Mouse (Mus musculus) heart, postnatal 4 days (tissue): ENCODE data around the gene Mvk. TPM values are rescaled to one million over a fixed set of nuclear protein-coding genes. Genes with fewer than 3 reads are reported as not detected.

Experiments
- DNase-seq: peaks from one replicate; pipeline ENCODE4 v3.0.0; 2021
- total RNA-seq, 2 experiments: library from RNA; stranded (reverse); gene quantifications; 2 replicates each; pipeline ENCODE4 v1.2.3; 2021

Mvk gene
- total RNA-seq, 2 experiments from 2014 or later, result 14.8 to 18.2 TPM

- DNase-seq, result peak; percentile 92
These were observed 17.2 kb downstream of the Mvk start for GRCm38 (mm10) chr5:114461238-114461637.

GRCm38 (mm10) chr5:114462067-114463040 lies 18.3 kb downstream of the Mvk start:
- peak; percentile 70 for DNase-seq

- no peak for DNase-seq
These were observed 20.5 kb downstream of the Mvk start for GRCm38 (mm10) chr5:114464561-114464960.

GRCm38 (mm10) chr5:114465641-114466040 lies 21.6 kb downstream of the Mvk start:
- DNase-seq, result no peak

- DNase-seq, result no peak
These were observed 22.9 kb downstream of the Mvk start for GRCm38 (mm10) chr5:114467019-114467418.

- peak; percentile 80 for DNase-seq
These were observed 23.4 kb downstream of the Mvk start for GRCm38 (mm10) chr5:114467430-114467829.

- DNase-seq, result no peak
These were observed 23.9 kb downstream of the Mvk start for GRCm38 (mm10) chr5:114468007-114468406.

- no peak for DNase-seq
These were observed 26.3 kb downstream of the Mvk start for GRCm38 (mm10) chr5:114470359-114470758.

- DNase-seq, result no peak
These were observed 30.8 kb downstream of the Mvk start for GRCm38 (mm10) chr5:114474741-114475491.

GRCm38 (mm10) chr5:114478267-114478666 lies 34.2 kb downstream of the Mvk start:
- no peak for DNase-seq

GRCm38 (mm10) chr5:114482587-114483011 lies 38.5 kb downstream of the Mvk start:
- no peak for DNase-seq

GRCm38 (mm10) chr5:114485685-114486084 lies 41.6 kb downstream of the Mvk start:
- DNase-seq, result no peak

GRCm38 (mm10) chr5:114489570-114489969 lies 45.5 kb downstream of the Mvk start:
- no peak for DNase-seq

GRCm38 (mm10) chr5:114490241-114490640 lies 46.2 kb downstream of the Mvk start:
- DNase-seq, result no peak

- no peak for DNase-seq
These were observed 50.7 kb downstream of the Mvk start for GRCm38 (mm10) chr5:114494761-114495160.

GRCm38 (mm10) chr5:114501252-114501651 lies 57.2 kb downstream of the Mvk start:
- DNase-seq, result no peak

GRCm38 (mm10) chr5:114504826-114505225 lies 60.8 kb downstream of the Mvk start:
- no peak for DNase-seq

GRCm38 (mm10) chr5:114505260-114506085 lies 61.4 kb downstream of the Mvk start:
- no peak for DNase-seq

GRCm38 (mm10) chr5:114507394-114507793 lies 63.3 kb downstream of the Mvk start:
- DNase-seq, result peak; percentile 76

GRCm38 (mm10) chr5:114507964-114508363 lies 63.9 kb downstream of the Mvk start:
- peak; percentile 30 for DNase-seq

GRCm38 (mm10) chr5:114509461-114509860 lies 65.4 kb downstream of the Mvk start:
- DNase-seq, result no peak
